In the genomic region with DNA sequence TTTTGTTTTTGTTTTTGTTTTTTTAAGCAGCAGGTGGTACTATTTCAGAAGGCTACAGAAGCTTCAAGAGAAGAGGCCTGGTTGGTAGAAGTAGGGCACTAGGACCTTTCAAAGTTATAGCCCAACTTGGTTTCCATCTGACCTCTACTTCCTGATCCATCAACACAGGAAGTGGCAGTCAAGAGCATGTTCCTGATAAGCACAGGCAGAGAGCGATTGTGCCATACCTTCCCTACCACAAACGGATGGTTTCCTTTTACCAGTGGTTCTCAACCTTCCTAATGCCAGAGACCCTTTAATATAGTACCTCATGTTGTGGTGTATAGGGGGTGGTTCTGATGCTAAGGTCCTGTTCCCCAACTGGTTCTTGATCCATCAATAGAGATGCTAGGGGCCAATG, we compare ENCODE assay signal across 12 mouse cellular contexts. TPM values are rescaled to one million over a fixed set of nuclear protein-coding genes. Genes with fewer than 3 reads are reported as not detected.
DNase-seq lines count a peak whose midpoint lies in the region; ATAC-seq and TF ChIP-seq lines count a peak whose summit lies in the region.
"Had no signal": no experiment of that assay in that cellular context is flagged by ENCODE, and none has a peak within 500 bp of the region (broad histone marks: within the 10 kb centered on the region; RNA-seq: fewer than 3 reads in every experiment).

No protein-coding gene starts in this region.

- no peaks in the 10 kb centered on the region for H3K27me3 ChIP-seq in heart, adult 2 months (ENCODE audit: control insufficient read depth, insufficient read depth, low read length)
- no peaks in the 10 kb centered on the region for H3K27me3 ChIP-seq in heart, embryonic 10.5 days (ENCODE audit: insufficient read depth, poor library complexity, severe bottlenecking)
- H3K27me3 ChIP-seq in intestine, postnatal 0 days (replicated peaks; ENCODE audit: control insufficient read depth, insufficient read depth, low read length) = no peaks in the 10 kb centered on the region
- H3K27me3 ChIP-seq in megakaryocyte, embryonic 14.5 days (replicated peaks) = no peaks in the 10 kb centered on the region
- H3K27me3 ChIP-seq: limb, embryonic 12.5 days had no signal

- no peak for DNase-seq in heart, adult 2 months
- DNase-seq in heart, embryonic 10.5 days (ENCODE audit: low spot score) = no peak
- no peak for DNase-seq in cerebellum, postnatal 25 days
- no peak for DNase-seq in gastrocnemius, adult 18-20 months (ENCODE audit: low spot score)
- DNase-seq in testis, postnatal 10 days (ENCODE audit: low spot score) = no peak
- DNase-seq: B cell, adult 2 months; kidney, postnatal 36 days had no signal

- TF ChIP-seq POLR2A in heart, adult 2 months (IDR thresholded peaks at IDR 0.05; ENCODE audit: insufficient read depth, low read depth, low read length) = no peak

- peaks cover 15% of the 10 kb centered on the region for H3K4me1 ChIP-seq in heart, adult 2 months (ENCODE audit: control insufficient read depth, insufficient read depth, low read length)
- H3K4me1 ChIP-seq in heart, embryonic 10.5 days = peaks cover 25% of the 10 kb centered on the region
- peaks cover 8% of the 10 kb centered on the region; the same call in 1 of the 2 replicates for H3K4me1 ChIP-seq in intestine, postnatal 0 days (replicated peaks; ENCODE audit: control insufficient read depth, insufficient read depth, low read length)
- peaks cover 93% of the 10 kb centered on the region for H3K4me1 ChIP-seq in megakaryocyte, embryonic 14.5 days
- H3K4me1 ChIP-seq: limb, embryonic 12.5 days had no signal

- peak; percentile 96 for ATAC-seq in CD4-positive, CD25-positive, alpha-beta regulatory T cell, adult 4 months
- ATAC-seq in intestine, postnatal 0 days = peak; percentile 63

- H3K4me2 ChIP-seq in intestine, postnatal 0 days (replicated peaks; ENCODE audit: low read depth) = no peak overlapping the region
- H3K4me2 ChIP-seq: limb, embryonic 12.5 days had no signal

- no peak overlapping the region for H3K9ac ChIP-seq in heart, adult 2 months (ENCODE audit: low read depth, low read length)
- H3K9ac ChIP-seq in intestine, postnatal 0 days (ENCODE audit: low read depth, low read length) = no peak overlapping the region
- H3K9ac ChIP-seq: limb, embryonic 12.5 days had no signal

- H3K4me3 ChIP-seq in heart, adult 2 months = no peak overlapping the region
- H3K4me3 ChIP-seq in heart, embryonic 10.5 days = no peak overlapping the region
- H3K4me3 ChIP-seq in intestine, postnatal 0 days (ENCODE audit: low read depth, low read length) = no peak overlapping the region
- peak overlapping the region; percentile 74 for H3K4me3 ChIP-seq in megakaryocyte, embryonic 14.5 days (replicated peaks)
- H3K4me3 ChIP-seq: forebrain, embryonic 10.5 days; limb, embryonic 12.5 days had no signal

- peaks cover 12% of the 10 kb centered on the region for H3K79me2 ChIP-seq in heart, adult 2 months (replicated peaks; ENCODE audit: control insufficient read depth, insufficient read depth, low read length)

- TF ChIP-seq CTCF in heart, adult 2 months (IDR thresholded peaks at IDR 0.05) = no peak
- no peak for TF ChIP-seq CTCF in intestine, postnatal 0 days (IDR thresholded peaks at IDR 0.05; ENCODE audit: low read depth)

- WGBS in heart, adult 2 months = 2% methylated on average over 2 of the region's 2 CpGs
- WGBS in heart, embryonic 10.5 days = 9% methylated on average over 2 of the region's 2 CpGs
- 12% methylated on average over 2 of the region's 2 CpGs for WGBS in intestine, postnatal 0 days

- H3K9me3 ChIP-seq in heart, embryonic 10.5 days = no peaks in the 10 kb centered on the region
- H3K9me3 ChIP-seq in intestine, postnatal 0 days (ENCODE audit: control insufficient read depth) = no peaks in the 10 kb centered on the region
- no peaks in the 10 kb centered on the region for H3K9me3 ChIP-seq in megakaryocyte, embryonic 14.5 days
- H3K9me3 ChIP-seq: forebrain, embryonic 10.5 days; limb, embryonic 12.5 days had no signal

- no peak overlapping the region for H3K27ac ChIP-seq in heart, adult 2 months
- H3K27ac ChIP-seq in heart, embryonic 10.5 days = no peak overlapping the region
- no peak overlapping the region for H3K27ac ChIP-seq in intestine, postnatal 0 days (ENCODE audit: low read depth, low read length)
- H3K27ac ChIP-seq: forebrain, embryonic 10.5 days; limb, embryonic 12.5 days had no signal

- H3K36me3 ChIP-seq in heart, adult 2 months (ENCODE audit: control insufficient read depth, insufficient read depth, low read length) = peaks cover 41% of the 10 kb centered on the region
- no peaks in the 10 kb centered on the region; the same call in 1 of the 2 replicates for H3K36me3 ChIP-seq in heart, embryonic 10.5 days
- H3K36me3 ChIP-seq in intestine, postnatal 0 days (ENCODE audit: control insufficient read depth, insufficient read depth) = 0 out of 2 replicates have a peak, but pooled peaks cover 5% of the 10 kb centered on the region
- peaks cover 17% of the 10 kb centered on the region for H3K36me3 ChIP-seq in megakaryocyte, embryonic 14.5 days (replicated peaks; ENCODE audit: low read length)
- H3K36me3 ChIP-seq: limb, embryonic 12.5 days had no signal

- intact Hi-C loops in heart, adult 2 months (cut with DNase I) = no loop called here

- 0 out of 2 replicates have a peak, but pooled peaks have one; percentile 22 for TF ChIP-seq EP300 in heart, adult 2 months (IDR thresholded peaks at IDR 0.05; ENCODE audit: insufficient read depth, low read depth, low read length)

RNA-seq across cellular contexts. Expression of gene Adipor2, which starts 39.9 kb away (rescaled TPM):
- 10 to 100 TPM; 62.7 to 63.6 TPM for total RNA-seq in heart, adult 2 months (2021)
- 57.0 and 72.2 TPM in 2 replicates for polyA plus RNA-seq in heart, adult 2 months (2012; rRNA removed)
- polyA plus RNA-seq in heart, embryonic 10.5 days (2016; fragmentation: Nextera tagmentation; extraction: Ambion mirVana) = 27.2 and 27.4 TPM in 2 replicates
- 10 to 100 TPM in 1 of 2 experiments, 1 to 10 TPM in 1; 7.7 to 10.3 TPM for polyA plus RNA-seq in CD4-positive, CD25-positive, alpha-beta regulatory T cell, adult 4 months (2017; shearing (Covaris generic))
- polyA plus RNA-seq in intestine, postnatal 0 days (2015; fragmentation: Nextera tagmentation; extraction: Ambion mirVana) = 106 and 124 TPM in 2 replicates
- polyA plus RNA-seq in megakaryocyte, embryonic 14.5 days (2012; ENCODE audit: insufficient read depth, low replicate concordance) = 6.0 and 11.7 TPM in 2 replicates
- 10 to 100 TPM; 89.2 to 93.1 TPM for total RNA-seq in gastrocnemius, adult 18-20 months (2021)

RNA-seq across cellular contexts. Expression of gene Lrtm2, which starts 47.0 kb away (rescaled TPM):
- total RNA-seq in heart, adult 2 months (2021) = under 1 TPM; 0.61 to 0.73 TPM
- polyA plus RNA-seq in heart, adult 2 months (2012; rRNA removed) = 0.47 and 0.57 TPM in 2 replicates
- polyA plus RNA-seq in heart, embryonic 10.5 days (2016; fragmentation: Nextera tagmentation; extraction: Ambion mirVana) = 0.11 TPM in 1 of 2 replicates, not detected in the other
- polyA plus RNA-seq in CD4-positive, CD25-positive, alpha-beta regulatory T cell, adult 4 months (2017; shearing (Covaris generic)) = under 1 TPM in 1 of 2 experiments, not detected in 1; 0.66 TPM
- polyA plus RNA-seq in intestine, postnatal 0 days (2015; fragmentation: Nextera tagmentation; extraction: Ambion mirVana) = 0.04 TPM in 2 replicates
- polyA plus RNA-seq in megakaryocyte, embryonic 14.5 days (2012; ENCODE audit: insufficient read depth, low replicate concordance) = not detected in 2 replicates
- total RNA-seq in gastrocnemius, adult 18-20 months (2021) = 1 to 10 TPM in 1 of 2 experiments, under 1 TPM in 1; 0.33 to 2.4 TPM
- polyA plus RNA-seq: limb, embryonic 12.5 days had no signal
